Mouse (Mus musculus): ENCODE data around the gene Timm22.

DNA sequence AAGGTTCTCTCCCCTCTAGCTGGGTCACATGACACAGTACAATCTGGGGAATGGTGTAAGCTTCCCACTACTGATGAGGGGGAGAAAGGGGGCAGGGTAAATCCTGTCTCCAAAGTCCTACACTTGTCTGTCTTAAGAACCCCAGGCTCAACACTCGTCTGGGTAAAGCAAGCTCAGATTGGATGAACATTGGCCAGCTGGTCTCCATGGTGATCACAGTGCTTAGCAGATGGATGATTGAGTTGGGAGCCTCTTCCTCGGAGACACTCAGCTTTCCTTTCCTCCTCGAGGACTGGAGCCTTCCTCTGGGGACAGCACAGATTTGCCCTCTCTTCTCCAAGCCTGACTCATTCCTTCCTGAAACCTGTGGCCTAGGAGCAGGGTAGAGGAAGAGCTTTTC, 32.9 kb downstream of the Timm22 start:
- TF ChIP-seq ZC3H11A (IDR thresholded peaks at IDR 0.05; ENCODE audit: borderline replicate concordance, low read depth, low read length) (no peak), MAFK (IDR thresholded peaks at IDR 0.05; ENCODE audit: insufficient read depth, low read depth, low read length) (no peak)
